Mouse (Mus musculus): ENCODE measurements at regions not wholly inside any gene's neighbourhood (a gene's known extent, or its start where the extent isn't known, plus 50 kb on each side); places are given as distances from the start of the nearest gene placed in this dataset.

DNA sequence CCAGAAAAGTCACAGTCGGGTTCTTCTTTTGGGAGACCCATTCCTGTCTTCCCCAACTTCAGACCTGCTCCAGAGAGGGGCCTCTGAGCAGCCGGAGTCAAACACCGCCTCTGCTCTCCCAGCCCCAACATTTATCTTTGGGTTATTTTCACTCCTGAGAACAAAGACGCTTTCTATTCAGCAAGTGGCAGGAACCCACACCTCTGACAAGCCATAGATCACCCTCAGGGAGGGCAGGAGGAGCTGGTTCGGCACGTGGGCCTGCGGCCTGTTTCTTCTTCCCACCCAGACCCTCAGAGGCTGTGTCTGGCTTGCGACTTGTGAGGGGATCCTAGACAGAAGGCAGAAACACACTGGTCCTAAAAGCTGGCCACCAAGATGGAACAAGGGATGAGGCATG, 58.4 kb upstream of the Pkdcc start:
- TF ChIP-seq CTCF (IDR thresholded peaks at IDR 0.05; ENCODE audit: low read depth, low read length), result no peak
- no peak for TF ChIP-seq TAL1 (conservative IDR thresholded peaks at IDR 0.05; ENCODE audit: low read depth, low read length)
- TF ChIP-seq POLR2AphosphoS5 (IDR thresholded peaks at IDR 0.05; ENCODE audit: insufficient replicate concordance, low read depth, low read length), result no peak
- no peak for TF ChIP-seq GATA1 (IDR thresholded peaks at IDR 0.05; ENCODE audit: borderline replicate concordance, low read length)
